Mouse (Mus musculus) olfactory bulb, adult 2 months (tissue): ENCODE measurements around the gene Ptgir.

ENCODE experiments used
- CTCF ChIP-seq: fragments of 200-500 bp; IDR thresholded peaks from 2 replicates; pipeline ENCODE4 v1.5.1; 2012; ENCODE audit warnings: low read depth, mild to moderate bottlenecking, low read length, moderate library complexity; ENCODE audit not compliant: insufficient read depth
- POLR2A ChIP-seq: fragments of 200-500 bp; IDR thresholded peaks from 2 replicates; pipeline ENCODE4 v1.6.1; 2012; ENCODE audit warnings: mild to moderate bottlenecking, low read depth, low read length, moderate library complexity; ENCODE audit not compliant: insufficient read depth

DNA sequence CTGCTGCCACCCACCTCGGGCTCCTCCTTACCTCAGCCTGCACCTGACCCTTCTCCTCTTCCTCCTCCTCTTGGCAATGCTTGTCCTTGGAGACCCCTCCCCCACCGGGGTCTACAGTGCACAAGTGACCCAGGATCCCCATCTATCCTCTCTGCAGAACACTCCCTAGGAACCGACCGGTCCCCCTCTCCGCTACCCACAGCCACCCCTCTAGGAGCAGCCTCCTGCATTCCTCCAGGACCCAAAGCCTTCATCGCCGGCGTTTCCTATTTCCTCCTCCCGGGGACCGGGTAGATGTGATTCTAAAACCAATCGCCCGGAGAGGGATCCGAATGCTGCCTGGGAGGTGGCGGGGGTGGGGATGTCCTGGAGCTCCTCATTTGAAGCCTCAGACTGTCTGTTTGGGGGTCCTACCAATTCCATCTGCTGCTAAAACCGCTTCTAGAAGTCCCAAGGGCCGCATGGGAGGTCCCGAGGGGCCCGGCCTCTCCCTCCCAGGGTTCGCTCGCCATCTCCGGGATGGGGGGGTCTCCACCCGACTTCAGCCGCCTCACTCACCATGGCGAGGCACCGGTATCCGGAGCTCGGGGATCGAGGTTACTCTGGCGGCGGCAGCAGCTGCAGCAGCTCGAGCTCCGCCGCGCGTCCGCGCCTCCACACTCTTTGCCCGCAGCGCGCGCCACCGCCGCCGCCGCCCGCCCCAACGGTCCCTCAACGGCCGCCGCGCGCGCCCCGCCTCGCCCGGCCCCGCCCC is 17.2 kb downstream of the Ptgir start:
- no peak for TF ChIP-seq CTCF
- TF ChIP-seq POLR2A, result peak; percentile 75
